Mouse (Mus musculus) thymus, adult 2 months (tissue): ENCODE results near the gene Klf11.

ENCODE experiments used
- CTCF ChIP-seq: fragments of 200-500 bp; IDR thresholded peaks from 2 replicates; pipeline ENCODE4 v1.5.1; 2012; ENCODE audit warnings: mild to moderate bottlenecking, control low read depth, low read length, moderate library complexity, borderline replicate concordance; ENCODE audit not compliant: control insufficient read depth, poor library complexity, insufficient read depth; ENCODE audit errors: extremely low read depth
- POLR2A ChIP-seq: fragments of 200-500 bp; IDR thresholded peaks from 2 replicates; pipeline ENCODE4 v1.6.1; 2012; ENCODE audit warnings: mild to moderate bottlenecking, low read length, control low read depth, moderate library complexity; ENCODE audit not compliant: control insufficient read depth, poor library complexity, insufficient read depth; ENCODE audit errors: extremely low read depth

DNA sequence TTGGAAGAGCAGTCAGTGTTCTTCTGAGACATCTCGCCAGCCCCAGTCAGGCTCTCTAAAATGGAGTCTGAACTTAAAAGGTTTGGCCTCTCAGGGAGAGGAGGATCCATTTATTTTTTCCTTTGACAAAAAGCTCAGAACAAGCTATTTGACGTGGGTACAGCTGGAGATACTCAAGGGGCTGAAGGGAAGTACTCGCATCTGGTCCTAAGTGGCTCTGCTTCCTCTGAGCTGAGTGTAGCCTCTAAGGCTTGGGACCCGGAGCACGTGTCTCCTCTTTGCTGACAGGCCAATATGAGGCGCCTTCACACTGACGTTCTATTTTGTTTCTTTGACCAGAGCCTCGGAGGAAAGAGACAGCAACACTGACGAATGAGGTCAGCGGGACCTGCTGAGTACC is 48.5 kb downstream of the Klf11 start:
- TF ChIP-seq CTCF (no peak), POLR2A (no peak)
